ENCODE assay signal across 10 mouse cellular contexts in the genomic region with DNA sequence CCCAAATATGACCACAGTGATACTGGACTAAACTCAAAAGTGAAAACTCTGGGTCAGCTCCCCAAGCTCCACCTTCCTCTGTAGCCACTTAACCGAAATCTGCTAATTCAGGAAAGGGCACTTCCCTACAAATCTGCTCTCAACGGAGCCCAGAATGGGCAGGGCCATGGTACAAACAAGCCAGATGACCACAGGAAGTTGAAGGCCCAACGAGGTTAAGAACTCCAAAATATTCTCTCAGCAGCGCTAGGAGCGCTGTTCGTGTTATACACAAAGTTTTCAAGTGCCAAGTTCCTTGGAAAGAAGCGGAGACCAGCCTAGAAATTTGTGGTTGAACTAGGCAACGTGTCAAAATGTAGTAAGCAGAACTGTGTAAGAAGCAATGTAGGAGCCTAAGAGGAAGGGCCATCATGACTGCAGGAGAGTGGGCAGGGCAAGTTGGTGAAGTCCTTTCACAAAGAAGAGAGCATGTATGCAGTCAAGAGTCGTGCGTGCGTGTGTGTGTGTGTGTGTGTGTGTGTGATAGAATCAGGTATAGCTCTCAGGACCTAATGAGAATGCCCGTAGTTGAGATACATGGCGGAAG. TPM values are rescaled to one million over a fixed set of nuclear protein-coding genes. Genes with fewer than 3 reads are reported as not detected.
DNase-seq lines count a peak whose midpoint lies in the region; ATAC-seq and TF ChIP-seq lines count a peak whose summit lies in the region.
"Had no signal": no experiment of that assay in that cellular context is flagged by ENCODE, and none has a peak within 500 bp of the region (broad histone marks: within the 10 kb centered on the region; RNA-seq: fewer than 3 reads in every experiment).

Hk3 (minus strand) TSS at position 192 of the 586 bp plus-strand sequence.

- no peak within 1 kb of the TSS for H3K4me2 ChIP-seq in forebrain, embryonic 13.5 days
- H3K4me2 ChIP-seq in forebrain, postnatal 0 days (ENCODE audit: low read depth), result no peak within 1 kb of the TSS

- TF ChIP-seq CTCF in lung, adult 2 months (IDR thresholded peaks at IDR 0.05; ENCODE audit: insufficient read depth, low read length), result no peak
- no peak for TF ChIP-seq CTCF in forebrain, postnatal 0 days (IDR thresholded peaks at IDR 0.05; ENCODE audit: low read depth)

- H3K27ac ChIP-seq in forebrain, embryonic 13.5 days, result no peak within 1 kb of the TSS
- H3K27ac ChIP-seq in forebrain, postnatal 0 days (ENCODE audit: low read depth, low read length), result no peak within 1 kb of the TSS
- H3K27ac ChIP-seq: midbrain, embryonic 10.5 days had no signal

- no peaks in the 10 kb centered on the region for H3K27me3 ChIP-seq in forebrain, embryonic 13.5 days
- H3K27me3 ChIP-seq in forebrain, postnatal 0 days (ENCODE audit: insufficient read depth, low read length), result no peaks in the 10 kb centered on the region

- no peak for TF ChIP-seq POLR2A in lung, adult 2 months (IDR thresholded peaks at IDR 0.05; ENCODE audit: borderline replicate concordance, extremely low read depth, low read depth, low read length)

- ATAC-seq in forebrain, embryonic 13.5 days, result no peak
- ATAC-seq in forebrain, postnatal 0 days, result no peak

- H3K4me3 ChIP-seq in lung, adult 2 months (replicated peaks; ENCODE audit: extremely low read depth, low read depth, low read length), result no peak within 1 kb of the TSS
- no peak within 1 kb of the TSS for H3K4me3 ChIP-seq in forebrain, embryonic 13.5 days
- no peak within 1 kb of the TSS for H3K4me3 ChIP-seq in forebrain, postnatal 0 days (ENCODE audit: low read depth, low read length)
- H3K4me3 ChIP-seq: midbrain, embryonic 10.5 days had no signal

- H3K36me3 ChIP-seq in forebrain, embryonic 13.5 days (ENCODE audit: poor library complexity, severe bottlenecking), result peaks cover 8% of the 10 kb centered on the region
- H3K36me3 ChIP-seq in forebrain, postnatal 0 days (ENCODE audit: insufficient read depth), result no peaks in the 10 kb centered on the region

- H3K9ac ChIP-seq in forebrain, embryonic 13.5 days, result no peak within 1 kb of the TSS
- H3K9ac ChIP-seq in forebrain, postnatal 0 days, result no peak within 1 kb of the TSS

- 63% methylated on average over 13 of the region's 13 CpGs for WGBS in lung, adult 2 months
- 93% methylated on average over 13 of the region's 13 CpGs for WGBS in forebrain, embryonic 13.5 days
- WGBS in forebrain, postnatal 0 days, result 87% methylated on average over 13 of the region's 13 CpGs

- peak; percentile 38 to 45 for DNase-seq in lung, adult 18-20 months
- DNase-seq in lung, adult 2 months, result no peak
- DNase-seq in fibroblast of lung, adult 2 months (ENCODE audit: low read depth), result peak; percentile 23
- peak; percentile 41 for DNase-seq in lung, postnatal 25 days (ENCODE audit: low spot score)
- peak; percentile 35 for DNase-seq in skeletal muscle tissue, adult 2 months (ENCODE audit: low read depth, low spot score)
- no peak for DNase-seq in forebrain, postnatal 0 days
- DNase-seq: adrenal gland, adult 2 months; thymus, adult 18-20 months had no signal

- no peaks in the 10 kb centered on the region for H3K9me3 ChIP-seq in forebrain, embryonic 13.5 days (replicated peaks)
- H3K9me3 ChIP-seq in forebrain, postnatal 0 days (ENCODE audit: low read length), result no peaks in the 10 kb centered on the region
- H3K9me3 ChIP-seq: midbrain, embryonic 10.5 days had no signal

- 0 out of 2 replicates have a peak, but pooled peaks cover 3% of the 10 kb centered on the region for H3K4me1 ChIP-seq in lung, adult 2 months (ENCODE audit: control insufficient read depth, insufficient read depth, low read length)
- no peaks in the 10 kb centered on the region for H3K4me1 ChIP-seq in forebrain, embryonic 13.5 days
- no peaks in the 10 kb centered on the region for H3K4me1 ChIP-seq in forebrain, postnatal 0 days (ENCODE audit: insufficient read depth)

RNA-seq across cellular contexts. Expression of gene Hk3, which starts in this region (rescaled TPM):
- 3.4 and 5.2 TPM in 2 replicates for polyA plus RNA-seq in lung, adult 2 months (2012; rRNA removed)
- polyA plus RNA-seq in forebrain, embryonic 13.5 days (2015; fragmentation: Nextera tagmentation; extraction: Ambion mirVana), result 0.48 and 0.59 TPM in 2 replicates
- 0.76 and 1.4 TPM in 2 replicates for total RNA-seq in forebrain, postnatal 0 days (2014; rRNA removed)
- 0.48 and 0.65 TPM in 2 replicates for polyA plus RNA-seq in forebrain, postnatal 0 days (2015; fragmentation: Nextera tagmentation; extraction: Ambion mirVana)

Comparison
In these comparisons a context has a peak if more than half of its experiments do, and no peak if none do; other contexts are left out.
1. DNase-seq: peak in lung, adult 18-20 months (2 of 2), fibroblast of lung, adult 2 months (single experiment), lung, postnatal 25 days (single experiment) and skeletal muscle tissue, adult 2 months (single experiment); none in lung, adult 2 months (single experiment) and forebrain, postnatal 0 days (single experiment).